Mouse (Mus musculus) myocyte (in vitro differentiated cells): Measurements from ENCODE around the gene Ak8.

ENCODE experiments used
- E2F4 ChIP-seq: IDR thresholded peaks from one replicate; pipeline ENCODE4 v1.6.1; 2011; ENCODE audit warnings: mild to moderate bottlenecking, control low read depth, moderate library complexity; ENCODE audit not compliant: insufficient read depth
- USF1 ChIP-seq: IDR thresholded peaks from one replicate; pipeline ENCODE4 v1.6.1; 2011; ENCODE audit warnings: low read depth, mild to moderate bottlenecking, control low read depth, moderate library complexity

DNA sequence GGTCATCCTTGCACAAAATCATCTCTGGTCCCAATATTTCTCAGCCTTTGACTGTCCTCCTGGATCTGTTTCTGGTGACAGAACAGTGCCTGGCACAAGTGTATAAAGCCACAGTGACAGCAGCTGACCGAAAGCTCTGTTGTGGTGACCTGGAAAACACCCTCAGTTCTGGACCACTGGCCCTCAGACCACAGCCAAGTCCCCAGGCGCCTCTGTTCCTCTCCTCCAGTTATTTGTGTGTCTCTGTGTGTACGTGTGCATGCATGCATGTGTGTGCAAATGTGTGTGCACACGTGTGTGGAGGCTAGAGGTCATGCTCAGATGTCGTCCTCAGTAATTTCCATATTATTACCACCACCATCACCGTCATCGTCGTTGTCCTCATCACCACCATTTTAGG lies 22.5 kb downstream of the Ak8 start:
- TF ChIP-seq E2F4 (no peak), USF1 (no peak)
